14 mouse cellular contexts compared by ENCODE assay signal in the genomic region with DNA sequence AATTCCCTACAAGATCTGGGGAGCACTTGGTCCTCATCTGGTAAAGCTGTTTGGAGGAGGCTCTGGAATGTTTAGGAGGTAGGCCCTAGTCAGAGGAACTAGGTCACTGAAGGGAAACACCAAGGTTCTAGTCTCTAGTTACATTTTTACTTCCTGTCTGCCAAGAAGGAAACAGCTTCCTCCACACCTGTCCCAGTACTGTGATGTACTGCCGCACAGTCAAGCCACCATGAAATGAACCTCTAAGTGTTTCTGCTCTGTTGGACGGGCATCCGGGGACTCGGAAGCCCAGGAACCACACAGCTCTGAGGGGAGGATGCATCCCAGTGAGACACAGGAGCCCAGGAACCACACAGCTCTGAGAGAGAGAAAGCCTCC. TPM values are rescaled to one million over a fixed set of nuclear protein-coding genes. Genes with fewer than 3 reads are reported as not detected.
DNase-seq lines count a peak whose midpoint lies in the region; ATAC-seq lines count a peak whose summit lies in the region.
"Had no signal": no experiment of that assay in that cellular context is flagged by ENCODE, and none has a peak within 500 bp of the region (broad histone marks: within the 10 kb centered on the region; RNA-seq: fewer than 3 reads in every experiment).

No protein-coding gene starts in this region.

- WGBS in neural tube, embryonic 12.5 days: 41% methylated on average over 4 of the region's 4 CpGs
- WGBS in hindbrain, embryonic 11.5 days: 67% methylated on average over 4 of the region's 4 CpGs
- 47% methylated on average over 4 of the region's 4 CpGs for WGBS in midbrain, embryonic 15.5 days

- no peak overlapping the region for H3K4me2 ChIP-seq in neural tube, embryonic 12.5 days (replicated peaks)
- no peak overlapping the region for H3K4me2 ChIP-seq in hindbrain, embryonic 11.5 days (replicated peaks; ENCODE audit: low read depth, low read length)
- peak overlapping the region; percentile 16 for H3K4me2 ChIP-seq in midbrain, embryonic 15.5 days

- no peaks in the 10 kb centered on the region for H3K27me3 ChIP-seq in neural tube, embryonic 12.5 days (replicated peaks)
- H3K27me3 ChIP-seq in hindbrain, embryonic 11.5 days (ENCODE audit: control insufficient read depth, insufficient read depth, low read length): no peaks in the 10 kb centered on the region
- H3K27me3 ChIP-seq in midbrain, embryonic 15.5 days (replicated peaks): no peaks in the 10 kb centered on the region

- H3K4me3 ChIP-seq in neural tube, embryonic 12.5 days: no peak overlapping the region
- no peak overlapping the region for H3K4me3 ChIP-seq in hindbrain, embryonic 11.5 days (ENCODE audit: low read depth, low read length)
- no peak overlapping the region for H3K4me3 ChIP-seq in midbrain, embryonic 15.5 days

- H3K9me3 ChIP-seq in neural tube, embryonic 12.5 days: no peaks in the 10 kb centered on the region
- no peaks in the 10 kb centered on the region for H3K9me3 ChIP-seq in hindbrain, embryonic 11.5 days (ENCODE audit: control insufficient read depth, low read length)
- H3K9me3 ChIP-seq in midbrain, embryonic 15.5 days: no peaks in the 10 kb centered on the region

- peak; percentile 18 for ATAC-seq in neural tube, embryonic 12.5 days (ENCODE audit: low FRiP score, low read depth)
- ATAC-seq in hindbrain, embryonic 11.5 days (ENCODE audit: low FRiP score): no peak
- peak; percentile 37 for ATAC-seq in midbrain, embryonic 15.5 days (replicated peaks)
- no peak for ATAC-seq in cerebellum, adult (ENCODE audit: insufficient number of reproducible peaks, low FRiP score, low TSS enrichment)
- ATAC-seq: activated CD4-positive, CD25-positive, alpha-beta regulatory T cell, adult 4 months had no signal

- no peak overlapping the region for H3K9ac ChIP-seq in neural tube, embryonic 12.5 days
- H3K9ac ChIP-seq in hindbrain, embryonic 11.5 days (ENCODE audit: low read depth, low read length): no peak overlapping the region
- H3K9ac ChIP-seq in midbrain, embryonic 15.5 days: no peak overlapping the region

- H3K36me3 ChIP-seq in neural tube, embryonic 12.5 days: no peaks in the 10 kb centered on the region
- H3K36me3 ChIP-seq in hindbrain, embryonic 11.5 days (ENCODE audit: control insufficient read depth, insufficient read depth, low read length): no peaks in the 10 kb centered on the region
- H3K36me3 ChIP-seq in midbrain, embryonic 15.5 days (replicated peaks): no peaks in the 10 kb centered on the region

- no peak for DNase-seq in neural tube, embryonic 10.5 days (ENCODE audit: extremely low spot score, low spot score)
- no peak for DNase-seq in hindbrain, embryonic 11.5 days (ENCODE audit: low spot score)
- no peak for DNase-seq in cerebellum, postnatal 25 days
- DNase-seq in gastrocnemius, postnatal 4 days (ENCODE audit: low spot score in 2 of 2): no peak

- peaks cover 32% of the 10 kb centered on the region for H3K4me1 ChIP-seq in neural tube, embryonic 12.5 days
- H3K4me1 ChIP-seq in hindbrain, embryonic 11.5 days (replicated peaks; ENCODE audit: control insufficient read depth, insufficient read depth, low read length): peaks cover 8% of the 10 kb centered on the region
- H3K4me1 ChIP-seq in midbrain, embryonic 15.5 days: peaks cover 38% of the 10 kb centered on the region

- H3K27ac ChIP-seq in neural tube, embryonic 12.5 days: peak overlapping the region; percentile 1; the same call in 1 of the 2 replicates
- peak overlapping the region; percentile 44; the same call in 1 of the 2 replicates for H3K27ac ChIP-seq in hindbrain, embryonic 11.5 days (ENCODE audit: low read depth, low read length)
- H3K27ac ChIP-seq in midbrain, embryonic 15.5 days: peak overlapping the region; percentile 86

RNA-seq across cellular contexts. Expression of a gene that starts 0.4 kb away (rescaled TPM):
- 1.0 and 1.6 TPM in 2 replicates for polyA plus RNA-seq in neural tube, embryonic 12.5 days (2016; fragmentation: Nextera tagmentation; extraction: Ambion mirVana)
- 0.46 and 0.60 TPM in 2 replicates for polyA plus RNA-seq in hindbrain, embryonic 11.5 days (2014; fragmentation: Nextera tagmentation; extraction: Ambion mirVana)
- polyA plus RNA-seq in midbrain, embryonic 15.5 days (2015; fragmentation: Nextera tagmentation; extraction: Ambion mirVana): 8.9 and 11.0 TPM in 2 replicates
- total RNA-seq in gastrocnemius, postnatal 4 days (2021): under 1 TPM; 0.39 to 0.96 TPM
- total RNA-seq: heart, postnatal 14 days had no signal
- polyA plus RNA-seq: embryonic facial prominence, embryonic 11.5 days; liver, embryonic 16.5 days had no signal

RNA-seq across cellular contexts. Expression of a gene that starts 32.1 kb away (rescaled TPM):
- 0.08 TPM in 1 of 2 replicates, not detected in the other for polyA plus RNA-seq in neural tube, embryonic 12.5 days (2016; fragmentation: Nextera tagmentation; extraction: Ambion mirVana)
- polyA plus RNA-seq in hindbrain, embryonic 11.5 days (2014; fragmentation: Nextera tagmentation; extraction: Ambion mirVana): 0.08 TPM in 1 of 2 replicates, not detected in the other
- polyA plus RNA-seq in midbrain, embryonic 15.5 days (2015; fragmentation: Nextera tagmentation; extraction: Ambion mirVana): 0.15 and 0.17 TPM in 2 replicates
- not detected for total RNA-seq in gastrocnemius, postnatal 4 days (2021)
- total RNA-seq: gastrocnemius, adult 8-10 months; heart, postnatal 14 days; layer of hippocampus, postnatal 14 days had no signal
- polyA plus RNA-seq: embryonic facial prominence, embryonic 11.5 days; stomach, embryonic 14.5 days had no signal

RNA-seq across cellular contexts. Expression of a gene that starts 34.6 kb away (rescaled TPM):
- polyA plus RNA-seq in neural tube, embryonic 12.5 days (2016; fragmentation: Nextera tagmentation; extraction: Ambion mirVana): 131 and 138 TPM in 2 replicates
- polyA plus RNA-seq in hindbrain, embryonic 11.5 days (2014; fragmentation: Nextera tagmentation; extraction: Ambion mirVana): 85.7 and 86.1 TPM in 2 replicates
- polyA plus RNA-seq in midbrain, embryonic 15.5 days (2015; fragmentation: Nextera tagmentation; extraction: Ambion mirVana): 233 and 248 TPM in 2 replicates
- total RNA-seq in gastrocnemius, postnatal 4 days (2021): 10 to 100 TPM; 79.6 to 80.8 TPM

Comparison
In these comparisons a context has a peak if more than half of its experiments do, and no peak if none do; other contexts are left out.
1. ATAC-seq: peak in neural tube, embryonic 12.5 days (single experiment) and midbrain, embryonic 15.5 days (single experiment); none in hindbrain, embryonic 11.5 days (single experiment) and cerebellum, adult (single experiment).
2. H3K27ac ChIP-seq: peak in every context shown above with its lines; median percentile 86 in midbrain, embryonic 15.5 days; 44 in hindbrain, embryonic 11.5 days; 1 in neural tube, embryonic 12.5 days.